Mouse (Mus musculus) left cerebral cortex, postnatal 10 days (tissue): Measurements from ENCODE around the gene Sorbs1. TPM values are rescaled to one million over a fixed set of nuclear protein-coding genes. Genes with fewer than 3 reads are reported as not detected.
"Not testable (repeated sequence)": the region's sequence is repeated elsewhere in the genome, so short reads cannot be mapped to it uniquely, and the experiment has no call there.

ENCODE experiments used
- DNase-seq, 2 experiments: peaks; one replicate each; pipeline ENCODE4 v3.0.0; 2021 to 2022; ENCODE audit warnings: low spot score in 2 of 2, mixed read lengths in 1 of 2; ENCODE audit errors: extremely low spot score in 1 of 2
- intact Hi-C: fragments of 180-260 bp; cut with DNase I; formaldehyde crosslinking; loops from one replicate; pipeline ENCODE4 v1.15.1; 2025
- total RNA-seq, 2 experiments: library from RNA; stranded (reverse); gene quantifications; 2 replicates each; pipeline ENCODE4 v1.2.3; 2021

Sorbs1 gene
- total RNA-seq, result 100 to 1,000 TPM; 109 to 119 TPM

- intact Hi-C loops, result loop anchor here (5.0 to 10.0 kb wide), 2 partner anchors 119 to 166 kb away; no protein-coding TSS in a partner anchor
- DNase-seq, result peak; percentile 94 to 98
These were observed at the start of gene Sorbs1 for GRCm38 (mm10) chr19:40513632-40514078. Gene Sorbs1 (minus strand): TSS chr19:40513779.

GRCm38 (mm10) chr19:40561521-40561920 is 47.9 kb upstream of the Sorbs1 start:
- DNase-seq, intact Hi-C loops: not testable (repeated sequence)

- intact Hi-C loops, result no loop called here
- DNase-seq, result no peak
These were observed 42.5 kb upstream of the Sorbs1 start for GRCm38 (mm10) chr19:40556029-40556428.

GRCm38 (mm10) chr19:40555136-40555535 is 41.6 kb upstream of the Sorbs1 start:
- intact Hi-C loops, result no loop called here
- no peak for DNase-seq

- no peak for DNase-seq
- intact Hi-C loops, result no loop called here
These were observed 40.8 kb upstream of the Sorbs1 start for GRCm38 (mm10) chr19:40554343-40554742.

GRCm38 (mm10) chr19:40553849-40554248 is 40.3 kb upstream of the Sorbs1 start:
- no peak for DNase-seq
- intact Hi-C loops, result no loop called here

- intact Hi-C loops, result no loop called here
- DNase-seq, result no peak
These were observed 39.6 kb upstream of the Sorbs1 start for GRCm38 (mm10) chr19:40553014-40553789.

GRCm38 (mm10) chr19:40549516-40550135 is 36.0 kb upstream of the Sorbs1 start:
- DNase-seq, result no peak
- intact Hi-C loops, result loop anchor here (10.0 kb wide), 1 partner anchor 315 kb away; no protein-coding TSS in a partner anchor

- intact Hi-C loops, result loop anchor here (10.0 kb wide), 1 partner anchor 314 kb away; no protein-coding TSS in a partner anchor
- DNase-seq, result no peak
These were observed 35.4 kb upstream of the Sorbs1 start for GRCm38 (mm10) chr19:40548796-40549515.

GRCm38 (mm10) chr19:40548386-40548785 is 34.8 kb upstream of the Sorbs1 start:
- intact Hi-C loops, result loop anchor here (10.0 kb wide), 1 partner anchor 314 kb away; no protein-coding TSS in a partner anchor
- no peak for DNase-seq

GRCm38 (mm10) chr19:40544856-40545255 is 31.3 kb upstream of the Sorbs1 start:
- intact Hi-C loops, result loop anchor here (2.0 to 10.0 kb wide), 3 partner anchors 153 to 310 kb away; no protein-coding TSS in a partner anchor
- peak; percentile 62 to 71 for DNase-seq

GRCm38 (mm10) chr19:40542776-40543175 is 29.2 kb upstream of the Sorbs1 start:
- intact Hi-C loops, result loop anchor here (5.0 to 10.0 kb wide), 2 partner anchors 150 to 308 kb away; no protein-coding TSS in a partner anchor
- no peak for DNase-seq

- DNase-seq, result no peak
- intact Hi-C loops, result no loop called here
These were observed 22.9 kb upstream of the Sorbs1 start for GRCm38 (mm10) chr19:40536526-40536925.

- intact Hi-C loops, result no loop called here
- no peak for DNase-seq
These were observed 18.9 kb upstream of the Sorbs1 start for GRCm38 (mm10) chr19:40532525-40532924.

GRCm38 (mm10) chr19:40530323-40530722 is 16.7 kb upstream of the Sorbs1 start:
- intact Hi-C loops, result no loop called here
- DNase-seq, result no peak

- intact Hi-C loops, result no loop called here
These were observed 14.7 kb upstream of the Sorbs1 start for GRCm38 (mm10) chr19:40528254-40528653.

GRCm38 (mm10) chr19:40526367-40527014 is 12.9 kb upstream of the Sorbs1 start:
- DNase-seq, result no peak
- intact Hi-C loops, result no loop called here

More at GRCm38 (mm10) chr19:40528254-40528653, 14.7 kb upstream of the Sorbs1 start:
- DNase-seq, result no peak

- intact Hi-C loops, result no loop called here
- no peak for DNase-seq
These were observed 9.9 kb upstream of the Sorbs1 start for GRCm38 (mm10) chr19:40523431-40524005.
